13 mouse cellular contexts compared by ENCODE assay signal in the genomic region with DNA sequence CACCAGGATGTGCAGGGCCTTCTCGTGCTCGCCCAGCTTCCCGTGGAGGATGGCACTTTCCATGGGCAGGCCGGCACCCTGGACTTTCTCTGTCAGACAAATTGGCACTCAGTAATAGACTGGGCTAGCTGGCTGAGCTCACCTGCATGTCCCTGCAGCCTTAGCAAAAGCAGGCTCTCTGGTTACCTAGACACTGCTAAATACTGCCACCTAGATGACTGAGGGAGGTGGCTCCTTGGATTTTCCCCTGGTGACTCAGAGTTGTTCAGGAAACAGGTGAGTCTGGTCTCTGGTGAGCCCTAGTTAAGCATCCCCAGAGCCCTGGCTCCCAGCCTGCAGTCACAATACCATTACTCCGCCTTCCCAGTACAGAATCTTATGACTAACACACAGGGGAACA. TPM values are rescaled to one million over a fixed set of nuclear protein-coding genes. Genes with fewer than 3 reads are reported as not detected.
DNase-seq lines count a peak whose midpoint lies in the region; ATAC-seq and TF ChIP-seq lines count a peak whose summit lies in the region.
"Had no signal": no experiment of that assay in that cellular context is flagged by ENCODE, and none has a peak within 500 bp of the region (broad histone marks: within the 10 kb centered on the region; RNA-seq: fewer than 3 reads in every experiment).

No protein-coding gene starts in this region.

- H3K36me3 ChIP-seq in hindbrain, embryonic 12.5 days, result peaks cover 67% of the 10 kb centered on the region
- H3K36me3 ChIP-seq in hindbrain, embryonic 11.5 days (ENCODE audit: control insufficient read depth, insufficient read depth, low read length), result no peaks in the 10 kb centered on the region
- H3K36me3 ChIP-seq in CH12.LX (replicated peaks in 1 of 2; ENCODE audit: control insufficient read depth in 1 of 2, insufficient read depth in 1 of 2, low read length in 1 of 2), result peaks cover 48 to 78% of the 10 kb centered on the region in 2 experiments
- peaks cover 67% of the 10 kb centered on the region for H3K36me3 ChIP-seq in intestine, postnatal 0 days (ENCODE audit: control insufficient read depth, insufficient read depth)

- no peaks in the 10 kb centered on the region for H3K79me2 ChIP-seq in CH12.LX (replicated peaks; ENCODE audit: control insufficient read depth, extremely low read depth, insufficient read depth, poor library complexity, severe bottlenecking)

- no peak overlapping the region for H3K9ac ChIP-seq in hindbrain, embryonic 12.5 days
- H3K9ac ChIP-seq in hindbrain, embryonic 11.5 days (ENCODE audit: low read depth, low read length), result no peak overlapping the region
- H3K9ac ChIP-seq in CH12.LX (ENCODE audit: insufficient read depth, low read depth), result no peak overlapping the region
- no peak overlapping the region for H3K9ac ChIP-seq in intestine, postnatal 0 days (ENCODE audit: low read depth, low read length)
- H3K9ac ChIP-seq: embryonic facial prominence, embryonic 13.5 days; liver, embryonic 13.5 days had no signal

- no peak for DNase-seq in hindbrain, embryonic 11.5 days (ENCODE audit: low spot score)
- DNase-seq in left cerebral cortex, adult 2 months (ENCODE audit: extremely low spot score in 1 of 2, low spot score in 2 of 2), result no peak
- DNase-seq in left cerebral cortex, adult 11 months (ENCODE audit: low spot score), result no peak
- peak; percentile 6 for DNase-seq in CH12.LX (ENCODE audit: extremely low read depth)
- DNase-seq: cerebellum, adult 8-10 months; heart, postnatal 14 days; liver, embryonic 13.5 days; right cerebral cortex, postnatal 14 days; thymus, postnatal 25 days had no signal

- intact Hi-C loops in left cerebral cortex, adult 2 months (cut with DNase I), result no loop called here

- ATAC-seq in hindbrain, embryonic 12.5 days (ENCODE audit: low FRiP score), result 0 out of 2 replicates have a peak, but pooled peaks have one; percentile 6
- ATAC-seq in hindbrain, embryonic 11.5 days (ENCODE audit: low FRiP score), result no peak
- ATAC-seq in intestine, postnatal 0 days, result no peak
- no peak for ATAC-seq in activated CD4-positive, CD25-positive, alpha-beta regulatory T cell, adult 4 months

- no peak overlapping the region for H3K27ac ChIP-seq in hindbrain, embryonic 12.5 days
- H3K27ac ChIP-seq in hindbrain, embryonic 11.5 days (ENCODE audit: low read depth, low read length), result no peak overlapping the region
- H3K27ac ChIP-seq in left cerebral cortex, adult 2 months, result no peak overlapping the region
- H3K27ac ChIP-seq in CH12.LX (ENCODE audit: insufficient read depth, low read depth), result no peak overlapping the region
- H3K27ac ChIP-seq in intestine, postnatal 0 days (ENCODE audit: low read depth, low read length), result no peak overlapping the region
- H3K27ac ChIP-seq: embryonic facial prominence, embryonic 13.5 days; liver, embryonic 13.5 days had no signal

- H3K4me2 ChIP-seq in hindbrain, embryonic 12.5 days (replicated peaks), result no peak overlapping the region
- H3K4me2 ChIP-seq in hindbrain, embryonic 11.5 days (replicated peaks; ENCODE audit: low read depth, low read length), result no peak overlapping the region
- H3K4me2 ChIP-seq in CH12.LX (ENCODE audit: insufficient read depth, low read depth, poor library complexity, severe bottlenecking), result no peak overlapping the region
- H3K4me2 ChIP-seq in intestine, postnatal 0 days (replicated peaks; ENCODE audit: low read depth), result no peak overlapping the region
- H3K4me2 ChIP-seq: embryonic facial prominence, embryonic 13.5 days; liver, embryonic 13.5 days had no signal

- peaks cover 7% of the 10 kb centered on the region; the same call in 1 of the 2 replicates for H3K4me1 ChIP-seq in hindbrain, embryonic 12.5 days
- H3K4me1 ChIP-seq in hindbrain, embryonic 11.5 days (replicated peaks; ENCODE audit: control insufficient read depth, insufficient read depth, low read length), result no peaks in the 10 kb centered on the region
- no peaks in the 10 kb centered on the region for H3K4me1 ChIP-seq in CH12.LX (ENCODE audit: control insufficient read depth in 1 of 2, insufficient read depth in 2 of 2)
- no peaks in the 10 kb centered on the region for H3K4me1 ChIP-seq in intestine, postnatal 0 days (replicated peaks; ENCODE audit: control insufficient read depth, insufficient read depth, low read length)
- H3K4me1 ChIP-seq: embryonic facial prominence, embryonic 13.5 days; liver, embryonic 13.5 days had no signal

- H3K27me3 ChIP-seq in hindbrain, embryonic 12.5 days, result no peaks in the 10 kb centered on the region
- no peaks in the 10 kb centered on the region for H3K27me3 ChIP-seq in hindbrain, embryonic 11.5 days (ENCODE audit: control insufficient read depth, insufficient read depth, low read length)
- no peaks in the 10 kb centered on the region for H3K27me3 ChIP-seq in CH12.LX (replicated peaks)
- no peaks in the 10 kb centered on the region for H3K27me3 ChIP-seq in intestine, postnatal 0 days (replicated peaks; ENCODE audit: control insufficient read depth, insufficient read depth, low read length)
- H3K27me3 ChIP-seq: embryonic facial prominence, embryonic 13.5 days; liver, embryonic 13.5 days had no signal

- dilution Hi-C loops in CH12.LX (cut with MboI; ENCODE audit: extremely low pct_ligation_motif_present, extremely low pct_unique_long_range_greater_than_20kb, low sequenced_read_pairs), result no loop called here

- no peak overlapping the region for H3K4me3 ChIP-seq in hindbrain, embryonic 12.5 days
- no peak overlapping the region for H3K4me3 ChIP-seq in hindbrain, embryonic 11.5 days (ENCODE audit: low read depth, low read length)
- H3K4me3 ChIP-seq in left cerebral cortex, adult 2 months, result no peak overlapping the region
- H3K4me3 ChIP-seq in CH12.LX (replicated peaks in 1 of 3; ENCODE audit: low read depth in 2 of 3, low read length in 2 of 3, poor library complexity in 1 of 3), result no peak overlapping the region
- H3K4me3 ChIP-seq in intestine, postnatal 0 days (ENCODE audit: low read depth, low read length), result no peak overlapping the region
- H3K4me3 ChIP-seq: embryonic facial prominence, embryonic 13.5 days; liver, embryonic 13.5 days had no signal

- in situ Hi-C loops in CH12.LX (cut with MboI; ENCODE audit: low pct_ligation_motif_present, low pct_unique_long_range_greater_than_20kb, low sequenced_read_pairs), result no loop called here

- H3K9me3 ChIP-seq in hindbrain, embryonic 12.5 days (replicated peaks), result no peaks in the 10 kb centered on the region
- no peaks in the 10 kb centered on the region for H3K9me3 ChIP-seq in hindbrain, embryonic 11.5 days (ENCODE audit: control insufficient read depth, low read length)
- no peaks in the 10 kb centered on the region for H3K9me3 ChIP-seq in CH12.LX (replicated peaks; ENCODE audit: low read length)
- no peaks in the 10 kb centered on the region for H3K9me3 ChIP-seq in intestine, postnatal 0 days (ENCODE audit: control insufficient read depth)
- H3K9me3 ChIP-seq: embryonic facial prominence, embryonic 13.5 days; liver, embryonic 13.5 days had no signal

- WGBS in hindbrain, embryonic 12.5 days, result 93% methylated on average over 5 of the region's 5 CpGs
- 93% methylated on average over 5 of the region's 5 CpGs for WGBS in hindbrain, embryonic 11.5 days
- WGBS in intestine, postnatal 0 days, result 93% methylated on average over 5 of the region's 5 CpGs

- TF ChIP-seq EP300 in CH12.LX (IDR thresholded peaks at IDR 0.05; ENCODE audit: low read length), result no peak

- TF ChIP-seq POLR2A in CH12.LX (IDR thresholded peaks at IDR 0.05; ENCODE audit: low read depth, low read length), result no peak

- TF ChIP-seq CTCF in left cerebral cortex, adult 2 months (IDR thresholded peaks at IDR 0.05), result peak; percentile 38
- peak; percentile 6 to 19; a peak in 2 of 4 replicates for TF ChIP-seq CTCF in CH12.LX (conservative IDR thresholded peaks at IDR 0.05 in 1 of 2, IDR thresholded peaks at IDR 0.05 in 1 of 2; ENCODE audit: low read depth in 2 of 2, low read length in 2 of 2)
- peak; percentile 40 for TF ChIP-seq CTCF in intestine, postnatal 0 days (IDR thresholded peaks at IDR 0.05; ENCODE audit: low read depth)

- TF ChIP-seq RAD21 in CH12.LX (IDR thresholded peaks at IDR 0.05; ENCODE audit: low read depth, low read length), result peak; percentile 19

TF ChIP-seq in CH12.LX, 34 proteins besides CTCF, POLR2A, EP300 and RAD21 (continues in another document):
- TF ChIP-seq USF2 (conservative IDR thresholded peaks at IDR 0.05; ENCODE audit: low read depth, low read length) (no peak), POLR2AphosphoS2 (IDR thresholded peaks at IDR 0.05; ENCODE audit: low read depth, low read length) (no peak), E2F4 (IDR thresholded peaks at IDR 0.05; ENCODE audit: insufficient replicate concordance, low read depth, low read length) (no peak), TBP (conservative IDR thresholded peaks at IDR 0.05; ENCODE audit: low read depth, low read length) (no peak), ZKSCAN1 (IDR thresholded peaks at IDR 0.05; ENCODE audit: borderline replicate concordance, low read depth, low read length) (no peak), SIN3A (IDR thresholded peaks at IDR 0.05; ENCODE audit: low read length) (no peak), MAZ (IDR thresholded peaks at IDR 0.05; ENCODE audit: low read depth, low read length) (no peak), IRF4 (IDR thresholded peaks at IDR 0.05; ENCODE audit: low read depth, low read length) (no peak), ZMIZ1 (IDR thresholded peaks at IDR 0.05; ENCODE audit: low read depth, low read length) (no peak), HCFC1 (IDR thresholded peaks at IDR 0.05; ENCODE audit: low read depth, low read length) (no peak)

RNA-seq across cellular contexts. Expression of gene Tgfbrap1, which starts 46.5 kb away (rescaled TPM):
- 16.9 and 17.2 TPM in 2 replicates for polyA plus RNA-seq in hindbrain, embryonic 12.5 days (2016; fragmentation: Nextera tagmentation; extraction: Ambion mirVana)
- 15.1 and 17.2 TPM in 2 replicates for polyA plus RNA-seq in hindbrain, embryonic 11.5 days (2014; fragmentation: Nextera tagmentation; extraction: Ambion mirVana)
- 10 to 100 TPM; 39.3 to 43.4 TPM for total RNA-seq in left cerebral cortex, adult 2 months (2021)
- total RNA-seq in CH12.LX (2012; rRNA removed) (6.0 and 7.6 TPM in 2 replicates), CH12.LX (2014; rRNA removed) (3.1 and 3.8 TPM in 2 replicates)
- polyA plus RNA-seq in CH12.LX (2012; ENCODE audit: insufficient read length, low read depth), result 8.0 and 8.4 TPM in 2 replicates
- polyA plus RNA-seq in intestine, postnatal 0 days (2015; fragmentation: Nextera tagmentation; extraction: Ambion mirVana), result 6.1 and 6.8 TPM in 2 replicates
- polyA plus RNA-seq in activated CD4-positive, CD25-positive, alpha-beta regulatory T cell, adult 4 months (2017; shearing (Covaris generic)), result 1 to 10 TPM; 4.8 to 6.5 TPM

RNA-seq across cellular contexts. Expression of gene AI597479, which starts 46.6 kb away (rescaled TPM):
- 46.3 and 46.7 TPM in 2 replicates for polyA plus RNA-seq in hindbrain, embryonic 12.5 days (2016; fragmentation: Nextera tagmentation; extraction: Ambion mirVana)
- polyA plus RNA-seq in hindbrain, embryonic 11.5 days (2014; fragmentation: Nextera tagmentation; extraction: Ambion mirVana), result 39.3 and 44.5 TPM in 2 replicates
- total RNA-seq in left cerebral cortex, adult 2 months (2021), result 10 to 100 TPM; 22.7 to 26.0 TPM
- total RNA-seq in CH12.LX (2012; rRNA removed) (20.9 and 22.6 TPM in 2 replicates), CH12.LX (2014; rRNA removed) (39.8 and 42.6 TPM in 2 replicates)
- polyA plus RNA-seq in CH12.LX (2012; ENCODE audit: insufficient read length, low read depth), result 18.4 and 19.5 TPM in 2 replicates
- polyA plus RNA-seq in intestine, postnatal 0 days (2015; fragmentation: Nextera tagmentation; extraction: Ambion mirVana), result 8.6 TPM in 2 replicates
- polyA plus RNA-seq in activated CD4-positive, CD25-positive, alpha-beta regulatory T cell, adult 4 months (2017; shearing (Covaris generic)), result 10 to 100 TPM; 16.9 to 17.2 TPM
